Mouse (Mus musculus): ENCODE results near the gene Klhl35.
A peak's percentile ranks its signal among the peaks of the same experiment; 100 is the strongest.

The Klhl35 gene

DNA sequence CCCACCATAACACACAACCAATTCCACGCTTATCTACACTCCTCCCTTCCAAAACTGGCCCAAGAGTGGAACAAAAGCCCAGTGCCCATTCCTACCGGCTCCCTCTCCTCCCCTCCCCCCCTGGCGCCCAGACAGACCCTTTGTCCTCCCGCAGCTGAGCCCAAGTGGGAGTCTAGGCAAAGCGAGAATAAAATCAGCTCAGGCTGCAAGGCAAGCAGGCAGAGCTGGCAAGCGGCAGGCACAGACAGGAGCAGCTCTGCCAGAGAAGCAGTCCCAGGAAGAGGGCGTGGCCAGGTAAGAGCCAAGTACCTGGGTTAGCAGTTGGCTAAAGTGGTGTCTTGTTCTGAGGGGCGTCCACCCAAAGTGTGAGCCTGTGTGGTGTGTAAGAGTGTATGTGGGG lies at the start of gene Klhl35:
TSS of gene Klhl35 (plus strand) at position 194 of the 400 bp plus-strand sequence.
- no peak for DNase-seq

DNA sequence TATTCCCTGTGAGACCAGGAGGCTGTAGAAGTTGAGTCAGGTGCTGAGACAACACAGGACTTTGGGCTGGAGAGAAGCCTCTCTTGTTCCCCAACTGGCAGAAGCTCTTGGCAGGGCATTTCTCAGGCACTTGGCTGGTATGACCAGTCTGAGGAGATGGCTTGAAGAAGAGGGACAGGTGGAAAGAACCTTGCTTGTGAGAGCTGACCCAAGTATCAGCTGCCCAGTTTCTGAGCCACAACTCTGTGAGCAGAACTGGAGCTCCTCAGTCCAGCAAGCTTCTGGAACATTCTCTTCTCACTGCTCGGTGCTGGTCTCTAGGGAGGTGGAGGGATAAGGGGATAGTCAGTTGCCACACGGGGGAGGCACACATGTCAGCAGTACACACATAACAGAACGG lies 46.5 kb upstream of the Klhl35 start:
- DNase-seq = no peak

GRCm38 (mm10) chr7:99421006-99421405 lies 44.8 kb upstream of the Klhl35 start:
- no peak for DNase-seq

GRCm38 (mm10) chr7:99424538-99425155 lies 41.2 kb upstream of the Klhl35 start:
- no peak for DNase-seq

- no peak for DNase-seq
Observed at GRCm38 (mm10) chr7:99425706-99426105, 40.1 kb upstream of the Klhl35 start.

DNA sequence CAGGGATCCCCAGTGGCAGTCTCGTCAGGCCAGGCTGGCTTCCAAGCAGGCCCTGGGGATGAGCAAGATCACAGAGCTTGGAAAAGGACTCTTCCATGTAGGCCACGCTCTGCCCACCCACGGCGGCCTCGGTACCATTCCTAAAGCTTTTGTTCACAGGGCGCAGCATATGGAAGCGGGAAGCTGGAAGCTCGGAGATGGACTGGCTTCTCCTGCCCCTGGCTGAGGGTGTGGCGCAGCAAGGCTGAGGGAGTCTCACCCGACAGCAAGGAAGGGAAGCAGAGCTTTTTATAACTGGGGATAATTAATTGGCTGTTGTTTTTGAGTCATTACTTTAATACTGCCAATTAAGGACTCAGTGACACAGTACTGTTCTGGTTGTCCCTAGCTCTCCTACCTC lies 38.8 kb upstream of the Klhl35 start:
- DNase-seq = no peak

GRCm38 (mm10) chr7:99427987-99428386 lies 37.8 kb upstream of the Klhl35 start:
- DNase-seq = no peak

DNA sequence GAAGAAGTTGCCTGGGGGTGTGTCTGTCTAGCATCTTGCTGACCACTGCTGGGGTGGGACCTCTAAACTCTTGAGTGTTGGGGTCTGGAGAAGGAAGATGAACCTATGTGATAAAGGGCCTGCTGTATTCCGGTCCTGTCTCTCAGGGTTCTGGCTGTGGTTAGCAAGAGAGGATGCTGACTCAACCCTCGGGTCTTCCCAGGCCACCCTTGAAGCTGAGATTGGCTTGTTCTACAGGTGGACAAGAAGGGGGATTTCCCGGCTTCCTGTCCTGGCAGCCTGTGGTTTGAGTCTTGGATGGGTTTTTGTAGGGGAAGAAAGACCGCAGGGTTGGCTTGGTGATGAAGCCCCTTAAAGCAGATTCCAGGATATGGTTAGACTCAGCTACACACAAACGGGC lies 37.0 kb upstream of the Klhl35 start:
- no peak for DNase-seq

DNA sequence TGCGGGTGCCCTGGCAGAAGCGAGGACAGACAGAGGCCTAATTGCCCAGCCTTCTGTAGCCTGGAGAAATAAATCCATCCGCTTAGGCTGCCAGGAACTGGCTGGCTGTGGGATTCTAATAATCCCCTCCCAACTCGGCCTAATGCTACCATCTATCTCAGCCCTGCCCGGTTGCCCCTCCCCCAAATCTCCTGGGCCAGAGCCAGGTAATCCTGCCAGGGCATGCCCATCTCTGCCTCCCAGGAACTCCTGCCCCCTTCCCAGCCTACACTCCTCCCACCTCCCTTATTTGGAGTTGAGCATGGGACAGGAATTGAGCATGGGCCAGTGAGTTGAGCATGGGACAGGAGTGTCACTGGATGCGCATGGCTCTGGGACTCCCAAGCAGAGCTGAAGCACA lies 36.0 kb upstream of the Klhl35 start:
- no peak for DNase-seq

DNA sequence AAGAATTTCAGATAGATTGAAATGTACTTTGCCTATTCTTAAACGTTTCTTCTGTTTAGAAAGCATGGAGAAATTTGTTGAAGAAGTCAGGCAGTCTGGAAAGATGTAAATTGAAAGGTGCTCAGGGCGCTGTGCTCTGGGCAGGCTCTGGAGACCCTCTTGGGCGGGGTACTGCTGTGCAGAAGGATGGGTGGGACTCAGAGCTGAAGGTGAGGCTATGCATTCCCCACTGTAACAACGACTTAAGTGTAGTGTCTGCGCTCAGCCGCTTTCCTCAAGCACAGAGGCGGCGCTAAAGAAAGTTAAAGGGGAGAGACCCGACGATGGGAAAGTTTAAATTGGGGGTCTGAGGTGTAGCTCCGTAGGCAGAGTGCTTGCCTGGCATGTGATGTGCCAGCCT lies 35.6 kb upstream of the Klhl35 start:
- no peak for DNase-seq

DNA sequence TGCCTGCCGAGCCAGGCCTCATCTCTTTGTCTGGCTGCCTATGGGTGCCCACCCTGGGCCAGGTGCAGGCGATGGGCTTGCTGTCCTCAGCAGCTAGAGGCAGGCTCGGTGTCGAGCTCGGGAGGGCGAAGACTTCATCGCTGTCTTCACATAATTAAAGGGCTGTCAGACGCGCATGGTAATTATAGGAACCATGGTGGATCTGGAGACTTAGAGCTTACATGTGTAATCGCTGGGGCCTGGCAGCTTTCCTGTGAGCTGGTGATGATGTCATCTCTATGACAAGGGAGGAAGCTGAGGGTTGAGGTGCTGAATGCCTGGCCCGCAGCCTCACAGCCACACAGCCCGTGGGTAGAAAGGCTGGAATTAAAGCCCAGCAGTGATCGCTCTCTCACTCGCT lies 33.6 kb upstream of the Klhl35 start:
- DNase-seq = no peak

DNA sequence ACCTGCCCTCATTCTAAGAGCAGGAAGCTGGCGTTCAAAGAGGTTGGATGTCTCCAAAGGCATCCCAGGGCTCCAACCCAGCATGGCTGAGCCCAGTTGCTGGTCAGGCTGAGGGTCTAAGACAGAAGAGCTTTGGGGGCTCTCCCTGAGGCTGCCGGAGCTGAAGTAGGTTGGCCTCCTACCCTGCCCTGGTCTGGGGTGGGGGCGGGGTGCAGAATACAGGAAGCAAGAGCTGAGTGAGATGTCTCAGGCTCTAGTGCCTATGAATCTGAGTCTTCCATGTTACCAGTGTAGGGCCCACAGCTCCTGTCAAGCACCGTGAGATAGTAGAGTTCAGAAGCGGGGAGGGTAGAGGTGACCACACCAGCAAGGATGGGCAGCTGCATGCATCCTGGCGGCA lies 32.9 kb upstream of the Klhl35 start:
- no peak for DNase-seq

GRCm38 (mm10) chr7:99434672-99435250 lies 31.0 kb upstream of the Klhl35 start:
- peak in 1 of 2 experiments; percentile 38 for DNase-seq

DNA sequence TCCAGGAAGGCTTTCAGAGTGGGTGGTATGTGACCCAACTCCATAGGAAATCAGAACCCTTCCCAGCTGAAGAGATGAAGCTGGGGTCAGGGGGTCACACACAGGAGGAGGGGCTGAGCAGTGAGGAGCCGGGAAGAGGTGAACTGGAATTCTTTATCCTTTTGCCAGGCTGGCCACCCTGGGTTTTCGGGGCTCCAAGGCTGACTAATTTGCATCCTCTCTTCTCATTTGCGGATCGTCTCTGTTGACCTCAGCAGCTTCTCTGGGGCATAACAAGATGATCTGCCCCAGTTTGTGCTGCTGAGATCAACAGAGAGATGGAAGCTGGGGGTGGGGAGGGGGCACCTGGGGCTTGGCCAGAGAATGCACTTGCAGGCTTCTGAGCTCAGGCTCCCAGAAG lies 29.3 kb upstream of the Klhl35 start:
- DNase-seq = no peak

- DNase-seq = no peak
Observed at GRCm38 (mm10) chr7:99438881-99439280, 26.9 kb upstream of the Klhl35 start.

DNA sequence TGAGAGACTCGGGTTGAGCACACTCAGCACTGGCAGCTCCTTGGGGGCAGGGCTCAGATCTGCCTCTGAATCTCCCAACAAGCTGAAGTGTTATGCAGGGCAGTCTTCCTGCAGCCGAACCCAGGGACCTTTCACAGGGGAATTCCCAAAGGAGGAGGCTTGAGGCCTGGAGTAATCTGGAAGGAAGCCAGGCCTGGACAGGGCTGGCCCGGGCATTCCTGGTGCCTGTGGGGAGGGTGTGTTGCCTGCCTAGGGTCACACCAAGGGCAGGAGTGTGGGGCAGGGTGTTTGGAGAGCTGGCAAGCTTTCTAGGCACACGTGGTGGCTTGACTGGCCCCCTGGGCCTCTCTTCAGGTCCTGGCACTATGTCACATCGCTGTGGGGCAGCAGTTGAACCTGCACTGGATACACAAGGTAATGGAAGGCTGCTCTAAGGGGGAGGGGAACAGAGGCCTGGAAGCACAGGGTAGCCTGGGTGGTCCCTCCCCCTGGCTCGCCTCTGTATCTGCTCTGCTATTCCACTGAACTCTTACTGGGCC lies 24.2 kb upstream of the Klhl35 start:
- no peak for DNase-seq

- DNase-seq = no peak
Observed at GRCm38 (mm10) chr7:99443164-99443563, 22.6 kb upstream of the Klhl35 start.

GRCm38 (mm10) chr7:99444012-99444411 lies 21.8 kb upstream of the Klhl35 start:
- DNase-seq = no peak

- DNase-seq = no peak
Observed at GRCm38 (mm10) chr7:99445833-99446232, 20.0 kb upstream of the Klhl35 start.

- no peak for DNase-seq
Observed at GRCm38 (mm10) chr7:99447323-99447722, 18.5 kb upstream of the Klhl35 start.

DNA sequence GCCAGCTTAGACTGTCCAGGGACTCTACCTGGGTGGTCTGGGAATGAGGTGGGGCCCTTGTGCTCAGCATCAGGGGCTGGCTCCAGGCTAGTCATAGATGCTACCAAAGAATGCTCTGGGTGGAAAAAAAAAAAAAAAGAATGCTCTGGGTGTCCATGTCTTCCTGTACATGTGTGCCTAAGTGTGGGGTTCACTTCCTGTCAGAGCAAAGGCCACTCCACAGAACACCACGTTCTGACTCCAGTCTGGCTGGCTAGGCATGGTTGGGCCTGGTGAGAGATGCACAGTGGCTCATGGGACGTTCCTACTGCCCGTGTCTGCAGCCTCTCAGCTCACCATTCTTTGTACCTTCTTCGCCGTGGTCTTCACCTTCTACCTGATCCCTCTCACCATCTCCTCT lies 17.2 kb upstream of the Klhl35 start:
- DNase-seq = no peak

DNA sequence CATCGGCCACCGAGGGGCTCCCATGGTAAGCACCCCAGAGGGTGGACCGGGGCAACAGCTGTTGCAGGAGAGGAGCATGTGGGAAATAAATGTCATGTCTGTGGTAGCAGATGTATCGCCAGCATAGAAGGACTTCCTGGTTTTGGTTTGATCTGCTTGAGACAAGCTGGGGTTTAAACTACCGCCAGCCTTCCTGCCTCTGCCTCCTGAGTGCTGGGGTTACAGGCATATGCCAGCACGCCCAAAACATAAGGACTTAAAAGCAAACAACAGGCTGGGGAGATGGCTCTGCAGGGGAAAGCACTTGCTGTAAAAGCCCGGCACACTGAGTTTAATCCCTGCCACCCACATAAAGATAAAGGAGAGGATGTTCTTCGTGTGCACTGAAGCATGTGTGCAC lies 16.7 kb upstream of the Klhl35 start:
- peak in 1 of 2 experiments; percentile 24 for DNase-seq

DNA sequence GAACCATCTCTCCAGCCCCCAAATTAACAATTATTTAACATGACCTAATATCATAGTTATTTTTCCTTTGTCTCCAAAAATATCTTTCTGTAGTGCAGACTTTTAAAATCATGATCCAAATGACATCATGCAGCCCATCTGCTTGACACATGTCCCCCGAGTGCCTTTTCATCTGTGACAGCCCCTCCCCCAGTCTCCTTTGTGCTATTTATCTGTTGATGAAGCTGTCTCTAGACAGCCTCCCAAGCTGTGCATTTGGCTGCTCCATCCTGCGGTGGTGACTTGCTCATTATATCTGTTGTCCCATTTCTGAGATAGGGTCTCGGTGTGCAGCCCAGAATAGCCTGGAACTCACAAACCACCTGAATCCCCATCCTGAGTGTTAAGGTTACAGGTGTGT lies 16.1 kb upstream of the Klhl35 start:
- DNase-seq = no peak

DNA sequence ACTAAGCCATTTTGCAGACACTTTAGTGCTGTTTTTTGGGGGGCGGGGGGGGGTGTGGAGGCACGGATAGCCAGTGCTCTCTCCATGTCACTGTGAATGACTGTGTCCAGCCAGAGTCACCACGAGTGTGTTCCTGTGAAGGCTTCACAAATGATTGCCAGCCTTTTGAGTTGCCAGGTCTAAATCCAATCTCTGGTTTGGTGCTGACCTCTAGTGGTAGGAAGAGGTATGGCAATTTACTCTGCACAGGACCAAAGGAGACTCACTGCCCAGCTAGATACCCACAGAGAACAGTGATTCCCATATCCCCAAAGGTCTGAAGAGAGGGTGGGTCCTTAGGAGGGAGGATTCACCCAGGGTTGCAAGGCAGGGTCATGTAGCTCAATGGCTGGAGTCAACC lies 15.1 kb upstream of the Klhl35 start:
- peak in 1 of 2 experiments; percentile 58 for DNase-seq

DNA sequence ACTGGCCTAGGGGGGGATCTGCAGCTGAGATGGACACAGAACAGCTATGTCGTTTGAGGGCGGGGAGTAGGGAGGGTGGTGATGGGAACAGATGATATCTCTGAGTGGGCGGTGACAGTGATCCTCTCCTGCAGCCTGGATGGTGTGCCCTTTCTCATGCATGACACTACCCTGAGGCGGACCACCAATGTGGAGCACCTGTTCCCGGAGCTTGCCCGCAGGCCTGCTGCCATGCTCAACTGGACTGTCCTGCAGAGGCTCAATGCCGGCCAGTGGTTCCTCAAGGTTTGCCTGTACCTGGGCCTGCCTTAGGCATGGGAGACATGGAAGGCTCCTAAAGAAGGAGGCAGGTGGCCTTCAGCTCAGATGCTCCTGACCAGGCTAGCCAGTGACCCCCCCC lies 12.9 kb upstream of the Klhl35 start:
- DNase-seq = no peak

All from spleen, adult 18-20 months (tissue).